Mouse (Mus musculus): ENCODE results near the gene Ankrd10. TPM values are rescaled to one million over a fixed set of nuclear protein-coding genes. Genes with fewer than 3 reads are reported as not detected.

Gene Ankrd10
- total and polyA plus RNA-seq, 3 experiments = 70.4 to 74.8 TPM; not detected in 1

DNA sequence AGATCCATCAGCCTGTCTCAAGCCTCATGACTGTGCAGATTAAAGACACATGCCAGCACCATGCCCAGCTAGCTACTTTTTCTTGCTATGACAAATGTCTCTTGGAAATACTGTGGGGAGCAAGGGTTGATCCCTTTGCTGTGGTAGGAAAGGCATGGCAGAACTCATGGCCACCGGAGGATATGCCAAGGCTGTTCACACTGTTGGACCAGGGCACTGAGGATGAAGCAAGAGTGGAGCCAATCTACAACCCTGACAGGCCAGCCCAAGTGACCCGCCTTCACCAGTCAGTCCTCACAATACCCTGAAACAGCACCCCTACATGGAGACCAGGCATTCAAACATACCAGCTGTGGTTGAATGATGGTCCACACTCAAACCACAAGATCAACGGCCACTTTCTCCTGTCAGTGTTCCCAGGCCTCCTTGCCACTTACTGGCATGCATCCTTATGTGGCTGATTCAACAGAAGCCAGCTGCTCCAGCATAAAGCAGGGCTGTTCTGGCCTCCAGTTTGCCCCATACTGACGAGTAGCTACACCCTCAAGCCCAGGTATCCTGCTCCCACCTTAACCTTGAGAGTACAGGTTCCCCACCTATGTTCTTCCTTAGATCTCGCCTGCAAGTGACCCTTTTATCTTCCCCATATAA, 35.1 kb downstream of the Ankrd10 start:
- no peak for TF ChIP-seq ZNF384 (IDR thresholded peaks at IDR 0.05; ENCODE audit: low read depth, low read length)
- TF ChIP-seq MYB (IDR thresholded peaks at IDR 0.05; ENCODE audit: low read depth, low read length) = no peak
- no peak for TF ChIP-seq NELFE (IDR thresholded peaks at IDR 0.05; ENCODE audit: low read depth, low read length)
- TF ChIP-seq ETS1 (IDR thresholded peaks at IDR 0.05; ENCODE audit: low read depth, low read length) = no peak
- TF ChIP-seq ZKSCAN1 (IDR thresholded peaks at IDR 0.05; ENCODE audit: low read depth, low read length) = no peak
- no peak for TF ChIP-seq ZC3H11A (IDR thresholded peaks at IDR 0.05; ENCODE audit: low read depth, low read length)
- no peak for TF ChIP-seq USF2 (IDR thresholded peaks at IDR 0.05; ENCODE audit: borderline replicate concordance in 1 of 2, insufficient read depth in 1 of 2, low read depth in 1 of 2, low read length in 2 of 2)
- Histone ChIP-seq H3K79me2 (ENCODE audit: control insufficient read depth, insufficient read depth, low read length, poor library complexity) (no peaks in the 10 kb centered on the region), H3K9ac (ENCODE audit: control insufficient read depth, low read depth, low read length, poor library complexity, severe bottlenecking) (no peak overlapping the region), H3K4me1 (ENCODE audit: control insufficient read depth in 1 of 2, insufficient read depth in 2 of 2, low read length in 2 of 2) (no peaks in the 10 kb centered on the region), H3K36me3 (ENCODE audit: control insufficient read depth in 1 of 2, insufficient read depth in 2 of 2, low read length in 2 of 2) (no peaks in the 10 kb centered on the region), H3K27me3 (ENCODE audit: control insufficient read depth in 1 of 2, insufficient read depth in 2 of 2, low read length in 2 of 2) (no peaks in the 10 kb centered on the region), H3K27ac (ENCODE audit: control insufficient read depth, low read depth, low read length) (no peak overlapping the region), H3K4me3 (ENCODE audit: control insufficient read depth in 1 of 2, insufficient read depth in 1 of 2, low read depth in 2 of 2, low read length in 2 of 2) (no peak overlapping the region), H3K9me3 (replicated peaks; ENCODE audit: insufficient read depth, low read length) (no peaks in the 10 kb centered on the region)
- no peak for DNase-seq (ENCODE audit: low read depth, low spot score)

DNA sequence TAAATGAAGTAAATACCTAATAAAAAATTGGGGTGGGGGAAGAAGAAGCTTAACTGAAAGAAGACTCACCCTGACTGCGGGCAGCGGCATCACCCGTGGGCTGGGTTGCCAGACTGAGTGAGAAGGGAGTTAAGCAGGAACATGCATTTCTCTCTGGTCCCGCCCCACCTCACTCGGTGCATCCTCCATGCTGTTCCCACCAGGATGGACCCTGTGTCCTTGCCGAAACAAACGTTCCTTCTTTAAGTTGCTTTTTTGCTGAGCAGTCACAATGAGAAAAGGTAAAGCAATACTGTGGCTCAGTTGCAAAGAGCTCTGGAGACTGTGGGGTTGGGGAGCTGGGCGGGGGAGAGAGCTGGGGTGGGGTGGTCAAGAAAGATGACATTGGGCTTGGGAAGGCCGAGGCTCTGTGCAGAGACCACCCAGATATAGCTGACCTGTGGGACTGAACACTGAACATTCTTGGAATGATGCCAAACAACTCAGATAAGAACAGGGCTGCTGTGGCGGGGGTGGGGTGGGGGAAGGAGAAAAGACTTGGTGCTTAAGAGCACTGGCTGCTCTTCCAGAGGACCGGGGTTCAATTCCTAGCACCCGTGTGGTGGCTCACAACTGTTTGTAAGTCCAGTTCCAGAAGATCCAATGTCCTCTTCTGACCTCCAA, 42.2 kb downstream of the Ankrd10 start:
- Histone ChIP-seq H3K36me3 (ENCODE audit: control insufficient read depth in 1 of 2, insufficient read depth in 2 of 2, low read length in 2 of 2) (peaks cover 0 to 4% of the 10 kb centered on the region in 2 experiments; a peak in 2 of 4 replicates), H3K27me3 (ENCODE audit: control insufficient read depth in 1 of 2, insufficient read depth in 2 of 2, low read length in 2 of 2) (no peaks in the 10 kb centered on the region), H3K4me3 (ENCODE audit: control insufficient read depth in 1 of 2, insufficient read depth in 1 of 2, low read depth in 2 of 2, low read length in 2 of 2) (peak overlapping the region; percentile 13 to 46; a peak in 3 of 4 replicates), H3K79me2 (ENCODE audit: control insufficient read depth, insufficient read depth, low read length, poor library complexity) (no peaks in the 10 kb centered on the region), H3K27ac (ENCODE audit: control insufficient read depth, low read depth, low read length) (no peak overlapping the region), H3K4me1 (ENCODE audit: control insufficient read depth in 1 of 2, insufficient read depth in 2 of 2, low read length in 2 of 2) (peaks cover 1 to 11% of the 10 kb centered on the region in 2 experiments; a peak in 2 of 4 replicates), H3K9me3 (replicated peaks; ENCODE audit: insufficient read depth, low read length) (no peaks in the 10 kb centered on the region), H3K9ac (ENCODE audit: control insufficient read depth, low read depth, low read length, poor library complexity, severe bottlenecking) (peak overlapping the region; percentile 20; the same call in 1 of the 2 replicates)
- TF ChIP-seq JUND (IDR thresholded peaks at IDR 0.05; ENCODE audit: low read depth, low read length) (no peak), POLR2A (IDR thresholded peaks at IDR 0.05; ENCODE audit: control insufficient read depth in 1 of 2, insufficient read depth in 1 of 2, low read depth in 1 of 2, low read length in 2 of 2, poor library complexity in 1 of 2) (no peak), UBTF (IDR thresholded peaks at IDR 0.05; ENCODE audit: borderline replicate concordance, insufficient read depth, low read depth, low read length) (no peak), NRF1 (IDR thresholded peaks at IDR 0.05; ENCODE audit: insufficient read depth, low read depth, low read length, poor library complexity, severe bottlenecking) (no peak), MEF2A (IDR thresholded peaks at IDR 0.05; ENCODE audit: extremely low read depth, insufficient replicate concordance, low read depth, low read length, poor library complexity, severe bottlenecking) (no peak), GATA1 (IDR thresholded peaks at IDR 0.05; ENCODE audit: low read depth, low read length) (peak; percentile 50)
- peak; percentile 65 for DNase-seq (ENCODE audit: low read depth, low spot score)
